In genomic region chr2:105252824-105253223, GRCm38 (mm10) we compare ENCODE assay signal across 9 mouse cellular contexts. TPM values are rescaled to one million over a fixed set of nuclear protein-coding genes. Genes with fewer than 3 reads are reported as not detected.
A peak's percentile ranks its signal among the peaks of the same experiment; 100 is the strongest.
DNase-seq lines count a peak whose midpoint lies in the region; ATAC-seq lines count a peak whose summit lies in the region.
"Had no signal": no experiment of that assay in that cellular context is flagged by ENCODE, and none has a peak within 500 bp of the region (broad histone marks: within the 10 kb centered on the region; RNA-seq: fewer than 3 reads in every experiment).

No protein-coding gene starts in this region.

- H3K27me3 ChIP-seq in kidney, embryonic 16.5 days (ENCODE audit: insufficient read depth, low read length), result no peaks in the 10 kb centered on the region
- peaks cover 8% of the 10 kb centered on the region; the same call in 1 of the 2 replicates for H3K27me3 ChIP-seq in embryonic facial prominence, embryonic 13.5 days
- H3K27me3 ChIP-seq in hindbrain, embryonic 12.5 days, result no peaks in the 10 kb centered on the region
- no peaks in the 10 kb centered on the region for H3K27me3 ChIP-seq in midbrain, embryonic 16.5 days (ENCODE audit: control insufficient read depth, insufficient read depth, low read depth, low read length)

- no peak overlapping the region for H3K27ac ChIP-seq in kidney, embryonic 16.5 days (ENCODE audit: low read length)
- H3K27ac ChIP-seq in embryonic facial prominence, embryonic 13.5 days, result no peak overlapping the region
- H3K27ac ChIP-seq in hindbrain, embryonic 12.5 days, result no peak overlapping the region
- H3K27ac ChIP-seq in midbrain, embryonic 16.5 days (ENCODE audit: low read length), result no peak overlapping the region
- H3K27ac ChIP-seq: macrophage had no signal

- no peaks in the 10 kb centered on the region for H3K9me3 ChIP-seq in kidney, embryonic 16.5 days (ENCODE audit: low read length)
- no peaks in the 10 kb centered on the region for H3K9me3 ChIP-seq in embryonic facial prominence, embryonic 13.5 days
- H3K9me3 ChIP-seq in hindbrain, embryonic 12.5 days (replicated peaks), result no peaks in the 10 kb centered on the region
- no peaks in the 10 kb centered on the region for H3K9me3 ChIP-seq in midbrain, embryonic 16.5 days (replicated peaks; ENCODE audit: control insufficient read depth, low read length, poor library complexity, severe bottlenecking)

- ATAC-seq in kidney, embryonic 16.5 days (ENCODE audit: low FRiP score, low TSS enrichment), result peak; percentile 84; the same call in 1 of the 2 replicates
- peak; percentile 92 for ATAC-seq in embryonic facial prominence, embryonic 13.5 days (ENCODE audit: insufficient number of reproducible peaks, insufficient read depth, low FRiP score, low TSS enrichment, low read depth)
- peak; percentile 84 for ATAC-seq in hindbrain, embryonic 12.5 days (ENCODE audit: low FRiP score)
- peak; percentile 83; the same call in 1 of the 2 replicates for ATAC-seq in midbrain, embryonic 16.5 days

- no peak for DNase-seq in kidney, adult 9 months
- no peak for DNase-seq in layer of hippocampus, adult 18-20 months (ENCODE audit: low spot score in 2 of 2)
- DNase-seq in T-cell, adult 2 months (ENCODE audit: low spot score), result no peak
- DNase-seq: kidney, adult 2 months had no signal

- WGBS in kidney, embryonic 16.5 days, result 65% methylated on average over 7 of the region's 7 CpGs
- WGBS in embryonic facial prominence, embryonic 13.5 days, result 60% methylated on average over 7 of the region's 7 CpGs
- 62% methylated on average over 7 of the region's 7 CpGs for WGBS in hindbrain, embryonic 12.5 days
- WGBS in midbrain, embryonic 16.5 days, result 66% methylated on average over 7 of the region's 7 CpGs

- no peaks in the 10 kb centered on the region for H3K36me3 ChIP-seq in kidney, embryonic 16.5 days (ENCODE audit: insufficient read depth, low read length)
- H3K36me3 ChIP-seq in embryonic facial prominence, embryonic 13.5 days, result no peaks in the 10 kb centered on the region
- H3K36me3 ChIP-seq in hindbrain, embryonic 12.5 days, result no peaks in the 10 kb centered on the region
- no peaks in the 10 kb centered on the region for H3K36me3 ChIP-seq in midbrain, embryonic 16.5 days (ENCODE audit: control insufficient read depth, insufficient read depth, low read length)

- H3K4me1 ChIP-seq in kidney, embryonic 16.5 days (ENCODE audit: insufficient read depth, low read length), result no peaks in the 10 kb centered on the region
- no peaks in the 10 kb centered on the region for H3K4me1 ChIP-seq in embryonic facial prominence, embryonic 13.5 days
- H3K4me1 ChIP-seq in hindbrain, embryonic 12.5 days, result no peaks in the 10 kb centered on the region
- no peaks in the 10 kb centered on the region for H3K4me1 ChIP-seq in midbrain, embryonic 16.5 days (ENCODE audit: control insufficient read depth, insufficient read depth, low read length)

- no peak overlapping the region for H3K4me3 ChIP-seq in kidney, embryonic 16.5 days (ENCODE audit: low read length)
- H3K4me3 ChIP-seq in embryonic facial prominence, embryonic 13.5 days, result no peak overlapping the region
- no peak overlapping the region for H3K4me3 ChIP-seq in hindbrain, embryonic 12.5 days
- H3K4me3 ChIP-seq in midbrain, embryonic 16.5 days (ENCODE audit: low read depth, low read length), result no peak overlapping the region

- no peak overlapping the region for H3K4me2 ChIP-seq in kidney, embryonic 16.5 days (replicated peaks; ENCODE audit: low read depth, low read length)
- H3K4me2 ChIP-seq in embryonic facial prominence, embryonic 13.5 days, result no peak overlapping the region
- no peak overlapping the region for H3K4me2 ChIP-seq in hindbrain, embryonic 12.5 days (replicated peaks)
- no peak overlapping the region for H3K4me2 ChIP-seq in midbrain, embryonic 16.5 days (ENCODE audit: low read length)

- H3K9ac ChIP-seq in kidney, embryonic 16.5 days (replicated peaks; ENCODE audit: low read length), result no peak overlapping the region
- H3K9ac ChIP-seq in embryonic facial prominence, embryonic 13.5 days, result no peak overlapping the region
- H3K9ac ChIP-seq in hindbrain, embryonic 12.5 days, result no peak overlapping the region
- H3K9ac ChIP-seq in midbrain, embryonic 16.5 days (ENCODE audit: low read depth, low read length), result no peak overlapping the region

RNA-seq across cellular contexts. Expression of gene Them7, which starts 28.7 kb away (rescaled TPM):
- polyA plus RNA-seq in kidney, embryonic 16.5 days (2015; fragmentation: Nextera tagmentation; extraction: Ambion mirVana), result 4.0 and 4.1 TPM in 2 replicates
- polyA plus RNA-seq in embryonic facial prominence, embryonic 13.5 days (2015; fragmentation: Nextera tagmentation; extraction: Ambion mirVana), result 0.21 TPM in 1 of 2 replicates, not detected in the other
- 0.13 and 0.14 TPM in 2 replicates for polyA plus RNA-seq in hindbrain, embryonic 12.5 days (2016; fragmentation: Nextera tagmentation; extraction: Ambion mirVana)
- not detected in 2 replicates for polyA plus RNA-seq in midbrain, embryonic 16.5 days (2015; fragmentation: Nextera tagmentation; extraction: Ambion mirVana)
- total RNA-seq in layer of hippocampus, adult 18-20 months (2021), result not detected
- polyA plus RNA-seq: macrophage had no signal
